ENCODE assay signal across 10 mouse cellular contexts in the genomic region with DNA sequence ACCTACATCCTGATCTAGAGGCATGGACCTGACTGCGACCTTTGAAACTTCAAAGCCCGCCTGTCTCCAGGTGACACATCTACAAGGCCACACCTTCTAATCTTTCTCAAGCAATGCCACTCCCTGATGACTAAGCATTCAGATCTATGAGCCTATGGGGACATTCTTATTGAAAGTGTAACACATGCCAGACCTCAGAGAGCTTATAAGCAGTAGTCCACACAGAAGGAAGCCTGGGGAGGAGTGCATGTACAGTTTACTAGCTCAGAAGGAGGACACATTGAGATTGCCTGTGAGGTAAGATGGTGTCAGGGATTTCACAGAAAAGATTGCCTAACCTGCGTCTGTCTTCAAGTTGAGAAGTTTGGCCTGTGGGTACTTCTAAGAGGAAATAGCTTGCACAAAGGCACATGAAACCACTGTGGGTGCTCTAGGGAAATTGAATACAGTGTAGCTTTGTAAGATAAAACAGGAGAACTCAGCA. TPM values are rescaled to one million over a fixed set of nuclear protein-coding genes. Genes with fewer than 3 reads are reported as not detected.
DNase-seq lines count a peak whose midpoint lies in the region; ATAC-seq and TF ChIP-seq lines count a peak whose summit lies in the region.
"Had no signal": no experiment of that assay in that cellular context is flagged by ENCODE, and none has a peak within 500 bp of the region (broad histone marks: within the 10 kb centered on the region; RNA-seq: fewer than 3 reads in every experiment).

No protein-coding gene starts in this region.

- WGBS in lung, postnatal 0 days: 77% methylated on average over 3 of the region's 3 CpGs
- WGBS in bone marrow, adult 2 months: 31% methylated on average over 3 of the region's 3 CpGs
- WGBS in intestine, postnatal 0 days: 49% methylated on average over 3 of the region's 3 CpGs

- no peaks in the 10 kb centered on the region for H3K4me1 ChIP-seq in lung, postnatal 0 days (ENCODE audit: insufficient read depth, low read depth, low read length)
- H3K4me1 ChIP-seq in bone marrow, adult 2 months (ENCODE audit: control insufficient read depth, insufficient read depth, low read length): peaks cover 10% of the 10 kb centered on the region
- no peaks in the 10 kb centered on the region for H3K4me1 ChIP-seq in intestine, postnatal 0 days (replicated peaks; ENCODE audit: control insufficient read depth, insufficient read depth, low read length)

- ATAC-seq in lung, postnatal 0 days: peak; percentile 28; the same call in 1 of the 2 replicates
- ATAC-seq in intestine, postnatal 0 days: peak; percentile 92

- H3K27ac ChIP-seq in lung, postnatal 0 days (ENCODE audit: low read length): no peak overlapping the region
- H3K27ac ChIP-seq in bone marrow, adult 2 months (ENCODE audit: control insufficient read depth, insufficient read depth, low read depth, low read length, poor library complexity): peak overlapping the region; percentile 78; the same call in 1 of the 2 replicates
- H3K27ac ChIP-seq in intestine, postnatal 0 days (ENCODE audit: low read depth, low read length): peak overlapping the region; percentile 11; the same call in 1 of the 2 replicates

- TF ChIP-seq POLR2A in bone marrow, adult 2 months (IDR thresholded peaks at IDR 0.05; ENCODE audit: borderline replicate concordance, control insufficient read depth, low read depth, low read length): no peak

- no peak overlapping the region for H3K9ac ChIP-seq in lung, postnatal 0 days (replicated peaks; ENCODE audit: low read depth)
- H3K9ac ChIP-seq in intestine, postnatal 0 days (ENCODE audit: low read depth, low read length): no peak overlapping the region
- H3K9ac ChIP-seq: lung, embryonic 14.5 days had no signal

- H3K4me3 ChIP-seq in lung, postnatal 0 days (ENCODE audit: low read depth, low read length): no peak overlapping the region
- H3K4me3 ChIP-seq in bone marrow, adult 2 months (replicated peaks; ENCODE audit: control insufficient read depth, low read depth, low read length): no peak overlapping the region
- H3K4me3 ChIP-seq in intestine, postnatal 0 days (ENCODE audit: low read depth, low read length): no peak overlapping the region

- H3K27me3 ChIP-seq in lung, postnatal 0 days (replicated peaks; ENCODE audit: insufficient read depth, low read length): no peaks in the 10 kb centered on the region
- H3K27me3 ChIP-seq in intestine, postnatal 0 days (replicated peaks; ENCODE audit: control insufficient read depth, insufficient read depth, low read length): no peaks in the 10 kb centered on the region
- H3K27me3 ChIP-seq in splenic B cell, adult 2 months (ENCODE audit: control insufficient read depth, insufficient read depth, low read length, poor library complexity, severe bottlenecking): no peaks in the 10 kb centered on the region

- no peak for TF ChIP-seq CTCF in lung, postnatal 0 days (IDR thresholded peaks at IDR 0.05)
- no peak for TF ChIP-seq CTCF in bone marrow, adult 2 months (IDR thresholded peaks at IDR 0.05; ENCODE audit: control insufficient read depth, insufficient read depth, low read length)
- no peak for TF ChIP-seq CTCF in intestine, postnatal 0 days (IDR thresholded peaks at IDR 0.05; ENCODE audit: low read depth)

- H3K36me3 ChIP-seq in lung, postnatal 0 days (ENCODE audit: insufficient read depth, low read length): no peaks in the 10 kb centered on the region
- no peaks in the 10 kb centered on the region for H3K36me3 ChIP-seq in intestine, postnatal 0 days (ENCODE audit: control insufficient read depth, insufficient read depth)
- H3K36me3 ChIP-seq in splenic B cell, adult 2 months (ENCODE audit: control insufficient read depth, insufficient read depth, low read length, poor library complexity, severe bottlenecking): no peaks in the 10 kb centered on the region; the same call in 1 of the 2 replicates

- no peak overlapping the region for H3K4me2 ChIP-seq in lung, postnatal 0 days (replicated peaks; ENCODE audit: low read depth, low read length)
- no peak overlapping the region for H3K4me2 ChIP-seq in intestine, postnatal 0 days (replicated peaks; ENCODE audit: low read depth)
- H3K4me2 ChIP-seq: lung, embryonic 14.5 days had no signal

- DNase-seq in lung, postnatal 0 days (ENCODE audit: low spot score): peak; percentile 49
- no peak for DNase-seq in lung, postnatal 10 days
- DNase-seq in splenic B cell, adult 2 months (ENCODE audit: low read depth, low spot score): peak; percentile 30
- no peak for DNase-seq in kidney, adult 9 months
- no peak for DNase-seq in ovary, postnatal 10 days (ENCODE audit: low spot score)
- DNase-seq in adrenal gland, adult 2 months: no peak
- DNase-seq: kidney, postnatal 4 days; lung, embryonic 14.5 days had no signal

- 0 out of 2 replicates have a peak, but pooled peaks have one; percentile 26 for TF ChIP-seq EP300 in lung, postnatal 0 days (IDR thresholded peaks at IDR 0.05)

- H3K9me3 ChIP-seq in lung, postnatal 0 days (ENCODE audit: low read length): no peaks in the 10 kb centered on the region
- H3K9me3 ChIP-seq in intestine, postnatal 0 days (ENCODE audit: control insufficient read depth): no peaks in the 10 kb centered on the region

RNA-seq across cellular contexts. Expression of gene Tnrc6b, which starts 31.9 kb away (rescaled TPM):
- polyA plus RNA-seq in lung, postnatal 0 days (2015; fragmentation: Nextera tagmentation; extraction: Ambion mirVana): 10.1 and 11.7 TPM in 2 replicates
- 29.2 and 65.3 TPM in 2 replicates for polyA plus RNA-seq in bone marrow, adult 2 months (2011; ENCODE audit: insufficient read depth, insufficient read length, low replicate concordance, missing spikeins)
- 6.5 and 8.9 TPM in 2 replicates for polyA plus RNA-seq in intestine, postnatal 0 days (2015; fragmentation: Nextera tagmentation; extraction: Ambion mirVana)
- 10 to 100 TPM; 43.0 to 52.0 TPM for total RNA-seq in adrenal gland, adult 2 months (2021)
- 14.3 and 19.8 TPM in 2 replicates for polyA plus RNA-seq in adrenal gland, adult 2 months (2012; rRNA removed)

Comparison
In these comparisons a context has a peak if more than half of its experiments do, and no peak if none do; other contexts are left out.
1. DNase-seq: peak in lung, postnatal 0 days (single experiment) and splenic B cell, adult 2 months (single experiment); none in lung, postnatal 10 days (single experiment), kidney, adult 9 months (single experiment), ovary, postnatal 10 days (single experiment) and adrenal gland, adult 2 months (single experiment).